Mouse (Mus musculus): Measurements from ENCODE around the gene Fancf. TPM values are rescaled to one million over a fixed set of nuclear protein-coding genes. Genes with fewer than 3 reads are reported as not detected.

The Fancf gene
- 1 to 10 TPM; 4.2 to 5.3 TPM for total RNA-seq (2021)
- long read RNA-seq, experiment 1, transcript Fancf-201 (1 exons, 1,691 nt): major isoform, 8 of 10 reads
- long read RNA-seq, experiment 1, partial matches to known transcripts: 0 of 10 reads
- long read RNA-seq, experiment 1, other reads (novel, unspliced or antisense): 2 of 10 reads
- long read RNA-seq, experiment 2, transcript Fancf-201 (1 exons, 1,691 nt): major isoform, 7 of 7 reads
- long read RNA-seq, experiment 2, partial matches to known transcripts: 0 of 7 reads
- long read RNA-seq, experiment 2, other reads (novel, unspliced or antisense): 0 of 7 reads

- DNase-seq (ENCODE audit: low spot score in 2 of 2): peak; percentile 99
Measured at GRCm38 (mm10) chr7:51862097-51862492, at the start of gene Fancf. Gene Fancf, minus strand, starts transcription at chr7:51862267.

GRCm38 (mm10) chr7:51899066-51899465 lies 37.0 kb upstream of the Fancf start:
- DNase-seq (ENCODE audit: low spot score in 2 of 2): no peak

GRCm38 (mm10) chr7:51894939-51895338 lies 32.9 kb upstream of the Fancf start:
- DNase-seq (ENCODE audit: low spot score in 2 of 2): no peak

GRCm38 (mm10) chr7:51894133-51894801 lies 32.2 kb upstream of the Fancf start:
- no peak for DNase-seq (ENCODE audit: low spot score in 2 of 2)

- no peak for DNase-seq (ENCODE audit: low spot score in 2 of 2)
Measured at GRCm38 (mm10) chr7:51893008-51893407, 30.9 kb upstream of the Fancf start.

- no peak for DNase-seq (ENCODE audit: low spot score in 2 of 2)
Measured at GRCm38 (mm10) chr7:51892224-51892965, 30.3 kb upstream of the Fancf start.

- no peak for DNase-seq (ENCODE audit: low spot score in 2 of 2)
Measured at GRCm38 (mm10) chr7:51889601-51890000, 27.5 kb upstream of the Fancf start.

GRCm38 (mm10) chr7:51887678-51888567 lies 25.9 kb upstream of the Fancf start:
- DNase-seq (ENCODE audit: low spot score in 2 of 2): no peak

GRCm38 (mm10) chr7:51885345-51885744 lies 23.3 kb upstream of the Fancf start:
- no peak for DNase-seq (ENCODE audit: low spot score in 2 of 2)

- no peak for DNase-seq (ENCODE audit: low spot score in 2 of 2)
Measured at GRCm38 (mm10) chr7:51880121-51880520, 18.1 kb upstream of the Fancf start.

GRCm38 (mm10) chr7:51879136-51879723 lies 17.2 kb upstream of the Fancf start:
- DNase-seq (ENCODE audit: low spot score in 2 of 2): peak; percentile 57 to 73

GRCm38 (mm10) chr7:51878730-51879129 lies 16.7 kb upstream of the Fancf start:
- no peak for DNase-seq (ENCODE audit: low spot score in 2 of 2)

- no peak for DNase-seq (ENCODE audit: low spot score in 2 of 2)
Measured at GRCm38 (mm10) chr7:51876316-51876715, 14.2 kb upstream of the Fancf start.

- no peak for DNase-seq (ENCODE audit: low spot score in 2 of 2)
Measured at GRCm38 (mm10) chr7:51872597-51872996, 10.5 kb upstream of the Fancf start.

- no peak for DNase-seq (ENCODE audit: low spot score in 2 of 2)
Measured at GRCm38 (mm10) chr7:51872041-51872440, 10.0 kb upstream of the Fancf start.

- no peak for DNase-seq (ENCODE audit: low spot score in 2 of 2)
Measured at GRCm38 (mm10) chr7:51867983-51868382, 5.9 kb upstream of the Fancf start.

- DNase-seq (ENCODE audit: low spot score in 2 of 2): no peak
Measured at GRCm38 (mm10) chr7:51865336-51865735, 3.3 kb upstream of the Fancf start.

GRCm38 (mm10) chr7:51862842-51863241 lies 775 bp upstream of the Fancf start:
- no peak for DNase-seq (ENCODE audit: low spot score in 2 of 2)

GRCm38 (mm10) chr7:51861250-51862096 lies 594 bp downstream of the Fancf start, which contains the start of gene Gas2:
Gene Gas2, plus strand, starts transcription at chr7:51862015.
- peak; percentile 83 to 92 for DNase-seq (ENCODE audit: low spot score in 2 of 2)
